Mouse (Mus musculus) heart, embryonic 16.5 days (tissue): ENCODE measurements around the gene Hey2. TPM values are rescaled to one million over a fixed set of nuclear protein-coding genes. Genes with fewer than 3 reads are reported as not detected.

ENCODE experiments used
- ATAC-seq: fragments of 200-750 bp; cut with Nextera tagmentation; replicated peaks from 2 replicates; pipeline ENCODE4 v1.8.0; 2017; ENCODE audit warnings: moderate number of reproducible peaks; ENCODE audit not compliant: insufficient read depth, low FRiP score; ENCODE audit errors: extremely low read depth
- H3K27ac ChIP-seq: fragments of 300-500 bp; sonication (generic); 2 replicates; pipeline ENCODE4 v1.5.1; 2014; ENCODE audit warnings: mild to moderate bottlenecking, low read length, control low read depth, moderate library complexity
- H3K27me3 ChIP-seq: fragments of 300-500 bp; sonication (generic); 2 replicates; pipeline ENCODE4 v1.6.1; 2014; ENCODE audit warnings: low read length, mixed read lengths; ENCODE audit not compliant: control insufficient read depth, insufficient read depth
- H3K36me3 ChIP-seq: fragments of 300-500 bp; sonication (generic); 2 replicates; pipeline ENCODE4 v1.6.1; 2014; ENCODE audit not compliant: control insufficient read depth, insufficient read depth
- H3K4me1 ChIP-seq: fragments of 300-500 bp; sonication (generic); 2 replicates; pipeline ENCODE4 v1.6.1; 2014; ENCODE audit warnings: low read length, mixed read lengths; ENCODE audit not compliant: control insufficient read depth, insufficient read depth
- H3K4me2 ChIP-seq: fragments of 300-500 bp; sonication (generic); 2 replicates; pipeline ENCODE4 v1.6.1; 2014; ENCODE audit warnings: low read depth, mild to moderate bottlenecking, control low read depth, low read length
- H3K4me3 ChIP-seq: fragments of 300-500 bp; sonication (generic); 2 replicates; pipeline ENCODE4 v1.5.1; 2014; ENCODE audit warnings: mild to moderate bottlenecking, control low read depth, low read length
- H3K9ac ChIP-seq: fragments of 300-500 bp; sonication (generic); 2 replicates; pipeline ENCODE4 v1.6.1; 2014; ENCODE audit warnings: low read length, control low read depth
- H3K9me3 ChIP-seq: fragments of 300-500 bp; sonication (generic); replicated peaks from 2 replicates; pipeline ENCODE4 v1.6.1; 2016; ENCODE audit warnings: low read length; ENCODE audit not compliant: control insufficient read depth
- WGBS: fragments of 180-500 bp; shearing (Covaris S2); extraction: QIAGEN DNeasy Blood & Tissue Kit; methylation state at CpG from one replicate; pipeline ENCODE4 v1.1.7; 2014; 5-methylcytosine and 5-hydroxymethylcytosine counted together
- polyA plus RNA-seq: library from polyadenylated mRNA; unstranded; fragments of >200 nt; fragmentation: Nextera tagmentation; extraction: Ambion mirVana; gene quantifications from 2 replicates; pipeline ENCODE4 v1.2.1, GENCODE M21; 2015

The Hey2 gene
- polyA plus RNA-seq, 1 experiment from 2014 or later, result 49.0 TPM

DNA sequence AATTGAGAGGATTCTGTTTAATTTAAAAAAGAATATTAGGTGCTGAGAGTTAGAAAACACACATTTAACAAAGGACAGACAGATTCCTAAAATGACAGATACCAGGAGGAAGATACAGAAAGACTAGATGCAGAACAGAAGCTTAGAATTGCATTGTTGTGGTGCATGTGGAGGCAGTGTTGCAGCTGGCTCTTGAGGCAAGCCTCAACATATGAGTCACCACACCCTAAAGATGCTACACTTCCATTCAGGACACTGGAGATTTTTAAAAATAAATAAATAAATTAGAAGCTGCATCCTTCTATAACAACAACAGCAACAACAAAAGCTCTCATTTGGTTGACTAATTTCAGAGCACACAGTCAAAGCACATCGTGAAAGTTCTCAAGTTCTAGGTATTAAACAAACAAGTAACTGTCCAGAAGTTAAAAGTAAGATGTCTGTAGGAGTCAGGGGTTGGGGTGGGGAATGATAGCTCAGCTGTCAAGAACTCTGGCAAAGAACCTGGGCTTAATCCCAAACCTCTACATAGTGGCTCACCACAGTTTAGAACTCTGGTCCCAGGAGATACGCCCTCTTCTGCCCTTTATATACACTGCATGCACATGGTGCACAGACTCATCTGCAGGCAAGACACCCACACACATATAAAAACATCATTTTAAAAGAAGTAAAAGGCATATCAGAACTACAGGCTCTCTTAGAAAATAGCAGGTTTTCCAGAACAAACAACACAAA is 42.7 kb downstream of the Hey2 start:
- Histone ChIP-seq H3K4me3 (no peak overlapping the region), H3K4me2 (no peak overlapping the region), H3K27ac (no peak overlapping the region), H3K4me1 (peaks cover 8% of the 10 kb centered on the region; the same call in 1 of the 2 replicates), H3K27me3 (no peaks in the 10 kb centered on the region), H3K9me3 (no peaks in the 10 kb centered on the region; the same call in 1 of the 2 replicates), H3K36me3 (0 out of 2 replicates have a peak, but pooled peaks cover 3% of the 10 kb centered on the region), H3K9ac (no peak overlapping the region)
- WGBS, result 93% methylated on average over 2 of the region's 2 CpGs
- ATAC-seq, result no peak

DNA sequence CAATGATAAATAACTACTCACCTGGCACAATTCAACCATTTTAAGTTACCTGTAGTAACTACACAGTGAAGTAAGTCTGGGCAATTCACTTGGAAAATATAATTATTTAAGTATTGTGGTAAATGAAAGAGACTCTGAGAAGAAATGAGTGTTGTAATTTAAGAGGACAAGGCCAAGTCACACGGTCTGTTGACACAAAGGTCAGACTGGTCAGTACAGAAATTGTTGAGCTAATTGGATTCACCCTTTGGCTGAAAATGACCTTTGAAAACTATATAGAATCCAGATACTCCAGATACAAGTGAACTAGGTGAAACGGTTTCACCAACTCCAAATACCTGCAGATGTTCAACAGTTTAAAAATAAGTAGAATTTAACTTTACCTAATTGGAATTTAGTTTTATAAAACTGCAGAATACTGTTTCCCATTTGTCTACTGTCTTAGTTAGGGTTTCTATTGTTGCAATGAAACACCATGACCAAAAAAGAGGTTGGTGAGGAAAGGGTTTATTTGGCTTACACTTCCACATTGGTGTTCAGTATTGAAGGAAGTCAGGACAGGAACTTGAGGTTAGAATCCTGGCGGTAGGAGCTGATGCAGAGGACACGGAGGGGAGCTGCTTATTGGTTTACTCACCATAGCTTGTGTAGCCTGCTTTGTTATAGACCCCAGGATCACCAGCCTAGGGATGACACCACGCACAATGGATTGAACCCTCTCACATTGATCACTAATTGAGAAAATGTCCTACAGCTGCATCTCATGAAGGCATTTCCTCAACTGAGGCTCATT is 45.9 kb downstream of the Hey2 start:
- H3K9me3 ChIP-seq, result peaks cover 3% of the 10 kb centered on the region; the same call in 1 of the 2 replicates
- no peaks in the 10 kb centered on the region for H3K27me3 ChIP-seq
- H3K4me2 ChIP-seq, result no peak overlapping the region
- 0 out of 2 replicates have a peak, but pooled peaks cover 5% of the 10 kb centered on the region for H3K36me3 ChIP-seq
- no peak overlapping the region for H3K4me3 ChIP-seq
- 81% methylated on average over 5 of the region's 5 CpGs for WGBS
- no peak overlapping the region for H3K27ac ChIP-seq
- H3K4me1 ChIP-seq, result 0 out of 2 replicates have a peak, but pooled peaks cover 1% of the 10 kb centered on the region
- ATAC-seq, result no peak
- H3K9ac ChIP-seq, result no peak overlapping the region

DNA sequence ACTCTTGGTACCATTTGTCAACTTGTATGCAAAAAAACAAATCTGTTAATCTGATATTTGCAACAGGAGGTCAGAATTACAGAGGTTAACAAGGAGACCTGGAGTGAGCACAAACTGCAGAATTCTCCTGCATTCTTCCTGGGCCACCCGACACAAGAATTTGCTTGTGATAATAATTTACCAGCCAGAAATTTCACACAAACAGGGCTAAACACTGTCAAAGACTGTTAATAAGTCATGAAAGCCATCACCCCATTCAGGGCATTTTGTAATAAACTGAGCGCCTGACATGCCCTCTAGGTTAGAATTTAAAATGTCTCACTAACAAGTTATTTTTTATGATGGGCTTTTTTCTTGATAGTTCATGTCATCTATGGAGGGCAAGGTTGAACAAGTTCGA is 51.6 kb downstream of the Hey2 start:
- H3K4me2 ChIP-seq, result no peak overlapping the region
- H3K36me3 ChIP-seq, result 0 out of 2 replicates have a peak, but pooled peaks cover 5% of the 10 kb centered on the region
- H3K4me1 ChIP-seq, result peaks cover 6% of the 10 kb centered on the region
- H3K4me3 ChIP-seq, result no peak overlapping the region
- H3K27me3 ChIP-seq, result no peaks in the 10 kb centered on the region
- 85% methylated on average over 3 of the region's 3 CpGs for WGBS
- H3K27ac ChIP-seq, result no peak overlapping the region
- H3K9me3 ChIP-seq, result peaks cover 3% of the 10 kb centered on the region; the same call in 1 of the 2 replicates
- no peak overlapping the region for H3K9ac ChIP-seq
- no peak for ATAC-seq

DNA sequence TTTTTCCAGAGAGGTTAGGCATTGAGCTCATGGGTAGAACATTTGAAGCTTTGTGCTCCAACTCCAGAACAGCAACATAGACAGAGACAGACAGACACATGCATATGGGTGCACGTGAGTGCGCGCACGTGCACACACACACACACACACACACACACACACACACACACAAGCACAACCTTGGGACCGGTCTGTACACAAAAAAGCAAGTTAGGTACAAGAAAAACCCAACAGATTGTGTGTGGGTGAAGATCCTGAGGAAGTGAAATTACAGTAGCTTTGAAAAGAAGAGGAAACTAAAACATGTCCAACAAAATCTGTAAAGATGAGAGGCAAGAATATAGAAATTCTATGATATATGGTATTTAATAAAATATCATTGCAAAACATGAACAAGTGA is 53.1 kb downstream of the Hey2 start:
- no peak for ATAC-seq
- no peaks in the 10 kb centered on the region for H3K27me3 ChIP-seq
- H3K4me1 ChIP-seq, result peaks cover 6% of the 10 kb centered on the region
- no peak overlapping the region for H3K9ac ChIP-seq
- no peak overlapping the region for H3K27ac ChIP-seq
- 0 out of 2 replicates have a peak, but pooled peaks cover 3% of the 10 kb centered on the region for H3K9me3 ChIP-seq
- H3K36me3 ChIP-seq, result 0 out of 2 replicates have a peak, but pooled peaks cover 2% of the 10 kb centered on the region
- WGBS, result 96% methylated on average over 5 of the region's 5 CpGs
- no peak overlapping the region for H3K4me3 ChIP-seq
- H3K4me2 ChIP-seq, result no peak overlapping the region

DNA sequence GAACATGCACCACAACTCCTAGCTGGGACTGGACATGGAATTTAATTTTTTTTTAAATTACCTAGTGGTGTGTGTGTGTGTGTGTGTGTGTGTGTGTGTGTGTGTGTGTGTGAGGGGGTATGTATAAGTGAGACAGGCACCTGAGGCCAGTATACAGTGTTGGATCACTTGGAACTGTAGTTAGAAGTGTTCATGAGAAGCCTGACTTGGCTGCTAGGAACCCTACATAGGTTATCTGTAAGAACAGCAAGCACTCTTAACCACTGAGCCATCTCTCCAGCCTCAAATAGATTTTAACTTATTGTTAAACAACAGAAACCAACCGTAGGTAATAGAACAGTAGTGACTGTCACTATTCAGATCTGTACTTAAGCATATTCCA is 54.3 kb downstream of the Hey2 start:
- H3K9me3 ChIP-seq, result no peaks in the 10 kb centered on the region
- no peaks in the 10 kb centered on the region for H3K27me3 ChIP-seq
- H3K4me1 ChIP-seq, result peaks cover 6% of the 10 kb centered on the region
- no peak overlapping the region for H3K4me3 ChIP-seq
- ATAC-seq, result no peak
- no peaks in the 10 kb centered on the region for H3K36me3 ChIP-seq
- no peak overlapping the region for H3K4me2 ChIP-seq
- whole genome bisulfite sequencing, result 83% methylated on average over 1 of the region's 1 CpGs
- H3K27ac ChIP-seq, result no peak overlapping the region
- no peak overlapping the region for H3K9ac ChIP-seq

DNA sequence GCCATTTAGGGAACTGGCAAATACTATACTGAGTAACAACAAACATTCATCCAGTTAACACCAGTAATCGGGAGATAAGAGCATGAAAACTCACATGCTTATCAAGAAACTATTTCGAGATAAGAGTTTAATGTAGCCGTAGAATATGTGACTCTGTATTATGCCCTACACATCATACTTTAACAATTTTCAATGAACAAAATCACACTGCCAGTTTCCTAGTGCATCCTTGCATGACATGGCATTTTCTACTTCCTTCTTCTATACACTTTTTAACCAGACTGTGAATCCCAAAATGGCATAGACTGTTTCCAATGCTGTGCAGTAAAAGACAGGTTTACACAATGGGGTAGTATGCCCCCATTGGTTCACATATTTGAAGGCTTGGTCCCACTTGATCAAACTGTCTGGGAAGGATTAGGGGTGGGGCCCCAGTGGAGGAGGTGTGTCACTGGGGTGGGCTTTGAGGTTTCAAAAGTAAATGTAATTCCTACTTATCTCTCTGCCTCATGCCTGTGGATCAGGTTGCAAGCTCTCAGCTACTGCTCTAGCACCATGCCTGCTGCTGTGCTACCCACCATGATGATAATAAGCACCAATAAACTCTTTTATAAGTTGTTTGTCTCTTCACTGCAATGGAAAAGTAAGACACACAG is 54.8 kb downstream of the Hey2 start:
- Histone ChIP-seq H3K9me3 (no peaks in the 10 kb centered on the region), H3K27me3 (no peaks in the 10 kb centered on the region), H3K4me2 (no peak overlapping the region), H3K4me3 (no peak overlapping the region), H3K4me1 (peaks cover 6% of the 10 kb centered on the region), H3K9ac (no peak overlapping the region), H3K36me3 (no peaks in the 10 kb centered on the region), H3K27ac (no peak overlapping the region)
- 43% methylated on average over 3 of the region's 3 CpGs for WGBS
- no peak for ATAC-seq

DNA sequence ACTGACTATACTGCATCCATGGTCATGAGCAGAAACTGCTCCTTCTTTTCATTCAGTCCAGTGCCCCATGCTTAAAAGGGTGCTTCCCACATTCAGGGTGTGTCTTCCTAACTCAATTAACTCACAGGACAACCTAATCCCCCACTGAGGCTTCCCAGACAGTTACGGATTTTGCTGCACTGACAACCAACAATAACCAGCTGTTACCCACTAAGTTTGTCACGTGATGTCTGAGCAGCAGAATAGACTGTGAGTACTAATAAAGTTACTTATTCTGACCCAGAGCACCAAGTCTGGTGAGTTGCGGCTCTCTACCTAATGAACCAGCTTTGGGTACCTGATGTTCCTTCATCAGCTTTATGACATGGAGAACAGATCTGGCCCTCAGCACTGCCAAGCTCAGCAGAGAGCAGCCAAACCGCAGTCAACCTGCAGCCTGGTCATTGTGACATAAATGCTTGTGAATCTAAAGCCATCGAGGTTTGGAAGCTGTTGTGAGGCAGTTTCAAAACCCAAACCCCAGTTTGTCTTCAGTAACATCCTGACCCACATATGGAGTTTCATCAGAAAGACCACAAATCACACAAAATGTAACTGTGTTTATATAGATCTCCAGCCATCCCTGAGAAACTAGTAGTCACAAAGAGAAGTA is 56.4 kb downstream of the Hey2 start:
- H3K4me1 ChIP-seq, result peaks cover 6% of the 10 kb centered on the region
- no peak overlapping the region for H3K27ac ChIP-seq
- WGBS, result 81% methylated on average over 5 of the region's 5 CpGs
- H3K9me3 ChIP-seq, result no peaks in the 10 kb centered on the region
- no peaks in the 10 kb centered on the region for H3K36me3 ChIP-seq
- H3K4me2 ChIP-seq, result no peak overlapping the region
- no peak for ATAC-seq
- H3K9ac ChIP-seq, result no peak overlapping the region
- H3K4me3 ChIP-seq, result no peak overlapping the region
- no peaks in the 10 kb centered on the region for H3K27me3 ChIP-seq
